Mouse (Mus musculus) olfactory bulb, adult 2 months (tissue): ENCODE results near the gene Phldb2.

Experiments
- CTCF ChIP-seq: fragments of 200-500 bp; IDR thresholded peaks from 2 replicates; pipeline ENCODE4 v1.5.1; 2012; ENCODE audit warnings: low read depth, mild to moderate bottlenecking, low read length, moderate library complexity; ENCODE audit not compliant: insufficient read depth
- POLR2A ChIP-seq: fragments of 200-500 bp; IDR thresholded peaks from 2 replicates; pipeline ENCODE4 v1.6.1; 2012; ENCODE audit warnings: mild to moderate bottlenecking, low read depth, low read length, moderate library complexity; ENCODE audit not compliant: insufficient read depth

- TF ChIP-seq CTCF (no peak), POLR2A (no peak)
Measured at GRCm38 (mm10) chr16:45999374-46000191, 46.2 kb upstream of the Phldb2 start.
